Mouse (Mus musculus): ENCODE results near the gene Camta2. TPM values are rescaled to one million over a fixed set of nuclear protein-coding genes. Genes with fewer than 3 reads are reported as not detected.

Gene Camta2
- total and polyA plus RNA-seq, 3 experiments, result 3.5 to 25.4 (median 21.2) TPM

DNA sequence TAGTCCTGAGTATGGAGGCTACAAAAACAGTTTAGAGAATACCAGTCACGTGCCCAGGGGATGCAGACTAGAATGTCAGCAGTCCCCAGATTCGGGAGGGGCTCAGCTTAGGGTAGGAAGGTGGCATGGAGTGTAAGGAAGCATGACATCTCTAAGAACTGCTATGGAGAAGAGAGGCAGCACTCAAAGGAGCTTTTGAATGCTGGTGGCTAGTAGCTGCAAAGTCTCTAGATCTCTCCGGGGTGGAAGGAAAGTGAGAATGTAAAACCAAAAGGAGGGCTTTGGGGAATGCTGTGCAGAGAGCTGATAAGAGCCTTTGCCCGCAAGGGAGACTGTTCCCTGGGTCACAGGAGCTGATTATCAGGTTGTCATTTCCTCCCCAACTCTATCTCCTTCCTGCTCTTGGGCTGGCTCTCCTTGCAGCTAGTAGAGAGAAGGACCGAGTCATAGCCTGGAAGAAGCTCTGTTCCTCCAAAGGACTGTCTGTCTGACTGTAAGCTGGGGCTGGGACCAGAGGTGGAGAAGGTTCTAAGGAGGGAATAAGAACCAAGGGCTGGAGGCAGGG is 49.1 kb downstream of the Camta2 start, which contains the start of gene Gp1ba:
Gene Gp1ba (plus strand): TSS at position 409 of the 565 bp plus-strand sequence.
- DNase-seq (ENCODE audit: low spot score), result peak; percentile 74
- no peaks in the 10 kb centered on the region for H3K9me3 ChIP-seq (replicated peaks)
- H3K4me3 ChIP-seq (ENCODE audit: low read depth, low read length), result peak within 1 kb of the TSS; percentile 54; the same call in 1 of the 2 replicates
- H3K27me3 ChIP-seq (ENCODE audit: insufficient read depth, low read length), result no peaks in the 10 kb centered on the region
- peaks cover 35% of the 10 kb centered on the region for H3K36me3 ChIP-seq (replicated peaks)
- TF ChIP-seq CTCF (IDR thresholded peaks at IDR 0.05; ENCODE audit: low read depth, low read length) (no peak), TAL1 (conservative IDR thresholded peaks at IDR 0.05; ENCODE audit: low read depth, low read length) (peak; percentile 75)
- peaks cover 61% of the 10 kb centered on the region for H3K4me1 ChIP-seq (ENCODE audit: insufficient read depth, low read depth, low read length)
- peak; percentile 90 for ATAC-seq (ENCODE audit: extremely low read depth, insufficient number of reproducible peaks, low FRiP score, poor library complexity, severe bottlenecking)

DNA sequence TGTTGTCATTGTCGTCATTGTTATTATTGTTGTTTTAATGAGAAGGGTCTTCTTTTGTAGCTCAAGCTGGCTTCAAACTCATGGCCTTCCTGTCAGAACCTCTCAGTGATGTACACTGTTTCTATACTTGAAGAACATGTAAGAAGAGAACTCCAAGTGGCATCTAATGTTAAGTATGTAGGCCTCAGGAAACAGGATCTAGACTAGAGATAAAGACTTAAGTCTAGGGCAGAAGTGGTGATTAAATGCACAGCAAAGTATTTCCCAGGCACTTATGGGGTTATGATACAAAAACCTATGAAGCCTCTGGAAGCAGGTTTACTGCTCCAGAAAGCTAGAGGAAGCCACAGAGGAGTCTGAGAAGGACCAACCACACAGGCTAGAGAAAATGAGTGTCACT is 49.6 kb downstream of the Camta2 start:
- ATAC-seq (ENCODE audit: extremely low read depth, insufficient number of reproducible peaks, low FRiP score, poor library complexity, severe bottlenecking) (peak; percentile 22; the same call in 1 of the 2 replicates), DNase-seq (ENCODE audit: low spot score) (no peak)
- H3K4me1 ChIP-seq (ENCODE audit: insufficient read depth, low read depth, low read length), result peaks cover 61% of the 10 kb centered on the region
- no peaks in the 10 kb centered on the region for H3K27me3 ChIP-seq (ENCODE audit: insufficient read depth, low read length)
- H3K9me3 ChIP-seq (replicated peaks), result no peaks in the 10 kb centered on the region
- H3K36me3 ChIP-seq (replicated peaks), result peaks cover 30% of the 10 kb centered on the region
- no peak overlapping the region; the same call in 1 of the 2 replicates for H3K4me3 ChIP-seq (ENCODE audit: low read depth, low read length)
- TF ChIP-seq CTCF (IDR thresholded peaks at IDR 0.05; ENCODE audit: low read depth, low read length) (no peak), GATA2 (IDR thresholded peaks at IDR 0.05; ENCODE audit: borderline replicate concordance, low read depth, low read length) (no peak)

DNA sequence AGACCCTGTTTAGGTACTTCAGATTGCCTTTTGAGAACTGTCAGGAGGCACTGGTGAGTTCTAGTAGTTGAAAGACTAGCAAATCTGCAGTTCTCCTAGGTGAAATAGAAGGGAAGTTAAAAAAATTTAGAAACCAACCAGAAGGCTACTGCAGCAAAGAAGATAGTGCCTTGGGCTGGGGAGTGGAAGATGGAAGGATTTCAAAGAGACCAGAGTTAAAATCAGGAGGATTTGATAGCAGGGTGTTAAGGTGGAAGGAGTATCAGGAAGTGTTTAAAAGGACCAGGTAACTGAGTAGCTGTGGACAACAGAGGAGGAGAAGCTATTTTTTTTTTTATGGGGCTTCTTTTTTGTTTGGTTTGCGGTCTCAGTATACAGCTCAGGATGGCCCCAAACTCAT is 50.1 kb downstream of the Camta2 start:
- DNase-seq (ENCODE audit: low spot score) (no peak), ATAC-seq (ENCODE audit: extremely low read depth, insufficient number of reproducible peaks, low FRiP score, poor library complexity, severe bottlenecking) (no peak)
- Histone ChIP-seq H3K9me3 (replicated peaks) (no peaks in the 10 kb centered on the region), H3K4me3 (ENCODE audit: low read depth, low read length) (no peak overlapping the region), H3K27me3 (ENCODE audit: insufficient read depth, low read length) (no peaks in the 10 kb centered on the region), H3K4me1 (ENCODE audit: insufficient read depth, low read depth, low read length) (peaks cover 59% of the 10 kb centered on the region), H3K36me3 (replicated peaks) (peaks cover 25% of the 10 kb centered on the region)
- TF ChIP-seq POLR2AphosphoS5 (IDR thresholded peaks at IDR 0.05; ENCODE audit: insufficient replicate concordance, low read depth, low read length), result no peak
- no peak for TF ChIP-seq GATA2 (IDR thresholded peaks at IDR 0.05; ENCODE audit: borderline replicate concordance, low read depth, low read length)
- TF ChIP-seq TAL1 (conservative IDR thresholded peaks at IDR 0.05; ENCODE audit: low read depth, low read length), result no peak
- TF ChIP-seq CTCF (IDR thresholded peaks at IDR 0.05; ENCODE audit: low read depth, low read length), result no peak
- no peak for TF ChIP-seq GATA1 (IDR thresholded peaks at IDR 0.05; ENCODE audit: borderline replicate concordance, low read length)

GRCm38 (mm10) chr11:70635601-70636000 is 52.3 kb downstream of the Camta2 start:
- DNase-seq (ENCODE audit: low spot score) (no peak), ATAC-seq (ENCODE audit: extremely low read depth, insufficient number of reproducible peaks, low FRiP score, poor library complexity, severe bottlenecking) (no peak)
- peaks cover 9% of the 10 kb centered on the region for H3K36me3 ChIP-seq (replicated peaks)
- H3K4me1 ChIP-seq (ENCODE audit: insufficient read depth, low read depth, low read length), result peaks cover 47% of the 10 kb centered on the region
- TF ChIP-seq CTCF (IDR thresholded peaks at IDR 0.05; ENCODE audit: low read depth, low read length) (no peak), POLR2AphosphoS5 (IDR thresholded peaks at IDR 0.05; ENCODE audit: insufficient replicate concordance, low read depth, low read length) (no peak), TAL1 (conservative IDR thresholded peaks at IDR 0.05; ENCODE audit: low read depth, low read length) (no peak), GATA1 (IDR thresholded peaks at IDR 0.05; ENCODE audit: borderline replicate concordance, low read length) (no peak), GATA2 (IDR thresholded peaks at IDR 0.05; ENCODE audit: borderline replicate concordance, low read depth, low read length) (no peak)
- no peak overlapping the region for H3K4me3 ChIP-seq (ENCODE audit: low read depth, low read length)
- no peaks in the 10 kb centered on the region for H3K27me3 ChIP-seq (ENCODE audit: insufficient read depth, low read length)
- H3K9me3 ChIP-seq (replicated peaks), result no peaks in the 10 kb centered on the region

DNA sequence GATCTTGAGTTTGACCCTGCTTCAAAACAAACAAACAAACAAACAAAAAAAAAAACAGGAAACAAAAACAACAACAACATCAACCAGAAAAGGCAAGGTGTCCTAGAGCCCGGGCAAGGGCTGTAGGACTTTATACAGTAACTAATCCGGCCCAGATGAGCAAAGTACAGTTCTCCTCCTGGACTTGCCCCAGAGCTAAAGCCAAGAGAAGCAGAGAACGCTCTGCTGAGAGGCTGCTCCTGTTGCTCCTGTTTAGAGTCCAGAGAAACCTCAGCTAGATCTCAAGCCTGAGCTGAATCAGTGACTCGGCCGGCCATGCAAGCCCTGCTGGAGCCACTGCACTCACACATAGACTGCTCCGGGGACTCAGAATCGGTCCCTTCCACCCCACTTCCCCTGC is 57.8 kb downstream of the Camta2 start:
- no peak overlapping the region for H3K4me3 ChIP-seq (ENCODE audit: low read depth, low read length)
- ATAC-seq (ENCODE audit: extremely low read depth, insufficient number of reproducible peaks, low FRiP score, poor library complexity, severe bottlenecking) (no peak), DNase-seq (ENCODE audit: low spot score) (no peak)
- H3K9me3 ChIP-seq (replicated peaks), result no peaks in the 10 kb centered on the region
- H3K4me1 ChIP-seq (ENCODE audit: insufficient read depth, low read depth, low read length), result peaks cover 18% of the 10 kb centered on the region
- 0 out of 2 replicates have a peak, but pooled peaks cover 4% of the 10 kb centered on the region for H3K27me3 ChIP-seq (ENCODE audit: insufficient read depth, low read length)
- no peaks in the 10 kb centered on the region for H3K36me3 ChIP-seq (replicated peaks)
- TF ChIP-seq POLR2AphosphoS5 (IDR thresholded peaks at IDR 0.05; ENCODE audit: insufficient replicate concordance, low read depth, low read length) (no peak), GATA2 (IDR thresholded peaks at IDR 0.05; ENCODE audit: borderline replicate concordance, low read depth, low read length) (no peak), CTCF (IDR thresholded peaks at IDR 0.05; ENCODE audit: low read depth, low read length) (no peak), TAL1 (conservative IDR thresholded peaks at IDR 0.05; ENCODE audit: low read depth, low read length) (no peak), GATA1 (IDR thresholded peaks at IDR 0.05; ENCODE audit: borderline replicate concordance, low read length) (no peak)

- H3K4me1 ChIP-seq (ENCODE audit: insufficient read depth, low read depth, low read length), result peaks cover 19% of the 10 kb centered on the region
- peak; percentile 56 for DNase-seq (ENCODE audit: low spot score)
- ATAC-seq (ENCODE audit: extremely low read depth, insufficient number of reproducible peaks, low FRiP score, poor library complexity, severe bottlenecking), result peak; percentile 8; the same call in 1 of the 2 replicates
- H3K9me3 ChIP-seq (replicated peaks), result no peaks in the 10 kb centered on the region
- H3K27me3 ChIP-seq (ENCODE audit: insufficient read depth, low read length), result 0 out of 2 replicates have a peak, but pooled peaks cover 4% of the 10 kb centered on the region
- H3K4me3 ChIP-seq (ENCODE audit: low read depth, low read length), result no peak overlapping the region
- TF ChIP-seq CTCF (IDR thresholded peaks at IDR 0.05; ENCODE audit: low read depth, low read length) (no peak), POLR2AphosphoS5 (IDR thresholded peaks at IDR 0.05; ENCODE audit: insufficient replicate concordance, low read depth, low read length) (no peak), GATA2 (IDR thresholded peaks at IDR 0.05; ENCODE audit: borderline replicate concordance, low read depth, low read length) (no peak), TAL1 (conservative IDR thresholded peaks at IDR 0.05; ENCODE audit: low read depth, low read length) (no peak), GATA1 (IDR thresholded peaks at IDR 0.05; ENCODE audit: borderline replicate concordance, low read length) (no peak)
- H3K36me3 ChIP-seq (replicated peaks), result no peaks in the 10 kb centered on the region
Observed at GRCm38 (mm10) chr11:70629557-70629956, 58.3 kb downstream of the Camta2 start.
